In the genomic region with DNA sequence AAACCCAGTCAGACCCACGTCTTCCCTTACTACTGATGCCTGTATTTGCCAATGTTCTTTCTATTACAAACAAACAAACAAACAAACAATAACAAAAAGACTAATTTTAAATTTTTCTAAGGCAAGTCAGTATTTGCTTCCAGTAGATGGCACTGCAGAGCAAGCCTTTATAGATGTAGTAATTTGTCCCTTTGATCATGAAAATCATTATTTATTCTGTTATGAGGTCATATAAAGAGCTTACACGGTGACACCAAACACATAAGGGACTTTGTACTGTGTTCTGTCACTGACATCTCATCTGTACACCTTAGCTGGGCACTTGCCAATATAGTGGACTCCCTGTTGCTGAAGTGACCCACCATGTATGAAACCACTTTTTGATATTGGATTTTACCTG, we compare ENCODE assay signal across 10 mouse cellular contexts. TPM values are rescaled to one million over a fixed set of nuclear protein-coding genes. Genes with fewer than 3 reads are reported as not detected.
DNase-seq lines count a peak whose midpoint lies in the region; ATAC-seq and TF ChIP-seq lines count a peak whose summit lies in the region.
"Had no signal": no experiment of that assay in that cellular context is flagged by ENCODE, and none has a peak within 500 bp of the region (broad histone marks: within the 10 kb centered on the region; RNA-seq: fewer than 3 reads in every experiment).

No protein-coding gene starts in this region.

- no peak overlapping the region for H3K4me2 ChIP-seq in neural tube, embryonic 14.5 days (ENCODE audit: low read depth, low read length)
- H3K4me2 ChIP-seq: neural tube, embryonic 15.5 days had no signal

- DNase-seq in kidney, adult 2 months: peak; percentile 10
- no peak for DNase-seq in kidney, postnatal 14 days
- no peak for DNase-seq in neural tube, embryonic 10.5 days (ENCODE audit: extremely low spot score, low spot score)
- peak; percentile 24 for DNase-seq in brain, adult 2 months (ENCODE audit: low read depth, low spot score)
- DNase-seq in adrenal gland, postnatal 10 days: no peak
- no peak for DNase-seq in adrenal gland, adult 8-10 months
- DNase-seq: gastrocnemius, postnatal 14 days; heart, postnatal 4 days had no signal

- WGBS in kidney, adult 2 months: 14% methylated on average over 2 of the region's 2 CpGs
- WGBS in neural tube, embryonic 14.5 days: 25% methylated on average over 2 of the region's 2 CpGs

- no peaks in the 10 kb centered on the region for H3K4me1 ChIP-seq in kidney, adult 2 months (ENCODE audit: control insufficient read depth, insufficient read depth, low read length)
- no peaks in the 10 kb centered on the region for H3K4me1 ChIP-seq in neural tube, embryonic 14.5 days (ENCODE audit: control insufficient read depth, insufficient read depth, low read length)

- no peak overlapping the region for H3K27ac ChIP-seq in kidney, adult 2 months (ENCODE audit: insufficient read depth, low read depth, low read length)
- no peak overlapping the region for H3K27ac ChIP-seq in neural tube, embryonic 14.5 days (ENCODE audit: low read depth, low read length)
- H3K27ac ChIP-seq: neural tube, embryonic 15.5 days had no signal

- H3K27me3 ChIP-seq in kidney, adult 2 months (replicated peaks; ENCODE audit: control insufficient read depth, insufficient read depth, low read length): peaks cover 4% of the 10 kb centered on the region; the same call in 1 of the 2 replicates
- H3K27me3 ChIP-seq in neural tube, embryonic 14.5 days (ENCODE audit: control insufficient read depth, insufficient read depth, low read length): peaks cover 31% of the 10 kb centered on the region

- TF ChIP-seq POLR2A in kidney, adult 2 months (IDR thresholded peaks at IDR 0.05; ENCODE audit: low read depth, low read length): no peak

- H3K4me3 ChIP-seq in kidney, adult 2 months (ENCODE audit: insufficient read depth, low read depth, low read length): no peak overlapping the region
- no peak overlapping the region for H3K4me3 ChIP-seq in neural tube, embryonic 14.5 days (ENCODE audit: low read depth, low read length)
- H3K4me3 ChIP-seq: neural tube, embryonic 15.5 days had no signal

- no peak overlapping the region for H3K9ac ChIP-seq in neural tube, embryonic 14.5 days (replicated peaks; ENCODE audit: low read depth, low read length)
- H3K9ac ChIP-seq: neural tube, embryonic 15.5 days had no signal

- no peaks in the 10 kb centered on the region for H3K36me3 ChIP-seq in kidney, adult 2 months (ENCODE audit: control insufficient read depth, insufficient read depth, low read length)
- no peaks in the 10 kb centered on the region for H3K36me3 ChIP-seq in neural tube, embryonic 14.5 days (ENCODE audit: control insufficient read depth, insufficient read depth, low read length)
- H3K36me3 ChIP-seq: neural tube, embryonic 15.5 days had no signal

- H3K9me3 ChIP-seq in neural tube, embryonic 14.5 days (ENCODE audit: control insufficient read depth, low read length): no peaks in the 10 kb centered on the region
- H3K9me3 ChIP-seq: neural tube, embryonic 15.5 days had no signal

- peak; percentile 42; the same call in 1 of the 2 replicates for ATAC-seq in neural tube, embryonic 14.5 days (ENCODE audit: low read depth)

- TF ChIP-seq CTCF in kidney, adult 2 months (conservative IDR thresholded peaks at IDR 0.05; ENCODE audit: insufficient read depth, insufficient read length, low read depth, low read length): 0 out of 2 replicates have a peak, but pooled peaks have one; percentile 10

RNA-seq across cellular contexts. Expression of a gene that starts 4.0 kb away (rescaled TPM):
- 0.07 and 0.16 TPM in 2 replicates for polyA plus RNA-seq in kidney, adult 2 months (2012; rRNA removed)
- polyA plus RNA-seq in neural tube, embryonic 14.5 days (2014; fragmentation: Nextera tagmentation; extraction: Ambion mirVana): 5.7 and 9.1 TPM in 2 replicates
- 1 to 10 TPM; 1.4 TPM for total RNA-seq in adrenal gland, postnatal 10 days (2021)
- 1 to 10 TPM in 1 of 4 experiments, under 1 TPM in 3; 0.58 to 1.1 (median 0.78) TPM for total RNA-seq in adrenal gland, adult 8-10 months (2022)

Comparison
In these comparisons a context has a peak if more than half of its experiments do, and no peak if none do; other contexts are left out.
1. DNase-seq: peak in kidney, adult 2 months (single experiment) and brain, adult 2 months (single experiment); none in kidney, postnatal 14 days (single experiment), neural tube, embryonic 10.5 days (single experiment), adrenal gland, postnatal 10 days (single experiment) and adrenal gland, adult 8-10 months (single experiment).